Mouse (Mus musculus): ENCODE data around the gene H2-Q10. TPM values are rescaled to one million over a fixed set of nuclear protein-coding genes. Genes with fewer than 3 reads are reported as not detected.
"Not testable (repeated sequence)": the region's sequence is repeated elsewhere in the genome, so short reads cannot be mapped to it uniquely, and the experiment has no call there.

The H2-Q10 gene
- polyA plus RNA-seq, 1 experiment, result 2.0 TPM

DNA sequence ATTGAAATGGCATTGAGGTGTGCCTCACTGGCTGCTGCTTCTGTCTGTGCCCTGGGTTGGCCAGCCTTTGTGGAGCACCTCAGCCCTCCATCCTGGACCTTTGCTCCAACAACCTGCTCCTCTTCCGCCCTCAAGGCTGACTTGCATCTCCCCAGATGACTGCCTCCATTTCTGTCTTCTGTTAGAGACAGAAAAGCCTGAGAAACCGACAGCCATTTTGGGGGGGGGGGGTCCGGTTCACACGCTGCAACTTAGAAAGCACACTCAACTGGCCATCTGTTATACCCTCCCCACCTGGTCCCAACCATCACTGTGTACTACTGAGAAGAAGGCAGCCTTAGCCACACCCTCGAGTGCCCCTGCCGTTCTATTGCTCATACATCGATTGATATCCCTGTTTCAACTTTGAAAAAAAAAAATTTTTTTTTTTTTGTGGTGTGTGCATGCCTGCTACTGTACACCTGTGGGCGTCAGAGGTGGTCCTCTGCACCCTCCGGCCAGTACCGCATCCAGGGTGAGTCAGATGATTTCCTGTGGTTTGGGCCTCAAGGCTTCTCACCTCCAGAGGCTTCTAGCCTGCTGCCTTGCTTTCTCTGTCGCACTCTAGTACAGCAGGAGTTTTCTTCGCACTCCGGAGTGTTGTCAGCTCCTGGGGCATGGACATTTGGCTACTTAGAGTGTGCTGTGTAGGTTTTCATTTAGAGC, 37.8 kb downstream of the H2-Q10 start:
- TF ChIP-seq CTCF (IDR thresholded peaks at IDR 0.05; ENCODE audit: low read depth, low read length) (no peak), EP300 (IDR thresholded peaks at IDR 0.05; ENCODE audit: insufficient read depth, low read depth, low read length) (no peak), POLR2A (IDR thresholded peaks at IDR 0.05; ENCODE audit: insufficient read depth, low read length) (no peak)
- H3K4me3 ChIP-seq (ENCODE audit: low read depth, low read length), result peak overlapping the region; percentile 97
- H3K27ac ChIP-seq (ENCODE audit: insufficient read depth, low read length), result peak overlapping the region; percentile 74
- no peaks in the 10 kb centered on the region for H3K27me3 ChIP-seq (ENCODE audit: control insufficient read depth, insufficient read depth, low read length, poor library complexity, severe bottlenecking)
- peaks cover 23% of the 10 kb centered on the region for H3K36me3 ChIP-seq (ENCODE audit: control insufficient read depth, insufficient read depth, low read length, poor library complexity, severe bottlenecking)
- peak overlapping the region; percentile 75 for H3K9ac ChIP-seq (ENCODE audit: low read depth, poor library complexity, severe bottlenecking)
- H3K4me1 ChIP-seq (ENCODE audit: control insufficient read depth, insufficient read depth, low read length), result peaks cover 3% of the 10 kb centered on the region
- H3K9me3 ChIP-seq (replicated peaks; ENCODE audit: control insufficient read depth, insufficient read depth, low read length, poor library complexity, severe bottlenecking), result no peaks in the 10 kb centered on the region

- not testable (repeated sequence) for H3K27me3 ChIP-seq (ENCODE audit: control insufficient read depth, insufficient read depth, low read length, poor library complexity, severe bottlenecking); H3K4me1 ChIP-seq (ENCODE audit: control insufficient read depth, insufficient read depth, low read length); H3K9me3 ChIP-seq (replicated peaks; ENCODE audit: control insufficient read depth, insufficient read depth, low read length, poor library complexity, severe bottlenecking)
- peaks cover 28% of the 10 kb centered on the region for H3K36me3 ChIP-seq (ENCODE audit: control insufficient read depth, insufficient read depth, low read length, poor library complexity, severe bottlenecking)
- peak; percentile 12 for TF ChIP-seq CTCF (IDR thresholded peaks at IDR 0.05; ENCODE audit: low read depth, low read length)
- H3K4me3 ChIP-seq (ENCODE audit: low read depth, low read length), result peak overlapping the region; percentile 97
- peak overlapping the region; percentile 88 for H3K27ac ChIP-seq (ENCODE audit: insufficient read depth, low read length)
- peak overlapping the region; percentile 75 for H3K9ac ChIP-seq (ENCODE audit: low read depth, poor library complexity, severe bottlenecking)
Observed at GRCm38 (mm10) chr17:35508279-35508678, 38.4 kb downstream of the H2-Q10 start.

- no peaks in the 10 kb centered on the region for H3K9me3 ChIP-seq (replicated peaks; ENCODE audit: control insufficient read depth, insufficient read depth, low read length, poor library complexity, severe bottlenecking)
- no peaks in the 10 kb centered on the region for H3K4me1 ChIP-seq (ENCODE audit: control insufficient read depth, insufficient read depth, low read length)
- H3K27ac ChIP-seq (ENCODE audit: insufficient read depth, low read length), result peak overlapping the region; percentile 88
- no peaks in the 10 kb centered on the region for H3K27me3 ChIP-seq (ENCODE audit: control insufficient read depth, insufficient read depth, low read length, poor library complexity, severe bottlenecking)
- peak overlapping the region; percentile 53 for H3K4me3 ChIP-seq (ENCODE audit: low read depth, low read length)
- peak overlapping the region; percentile 46 for H3K9ac ChIP-seq (ENCODE audit: low read depth, poor library complexity, severe bottlenecking)
- H3K36me3 ChIP-seq (ENCODE audit: control insufficient read depth, insufficient read depth, low read length, poor library complexity, severe bottlenecking), result peaks cover 31% of the 10 kb centered on the region
- TF ChIP-seq CTCF (IDR thresholded peaks at IDR 0.05; ENCODE audit: low read depth, low read length) (peak; percentile 67), POLR2A (IDR thresholded peaks at IDR 0.05; ENCODE audit: insufficient read depth, low read length) (no peak), EP300 (IDR thresholded peaks at IDR 0.05; ENCODE audit: insufficient read depth, low read depth, low read length) (peak; percentile 93)
Observed at GRCm38 (mm10) chr17:35509284-35509683, 39.4 kb downstream of the H2-Q10 start.

GRCm38 (mm10) chr17:35512916-35513626, 43.2 kb downstream of the H2-Q10 start:
- peaks cover 31% of the 10 kb centered on the region for H3K36me3 ChIP-seq (ENCODE audit: control insufficient read depth, insufficient read depth, low read length, poor library complexity, severe bottlenecking)
- no peak for TF ChIP-seq EP300 (IDR thresholded peaks at IDR 0.05; ENCODE audit: insufficient read depth, low read depth, low read length)
- peak; percentile 24 for TF ChIP-seq CTCF (IDR thresholded peaks at IDR 0.05; ENCODE audit: low read depth, low read length)

GRCm38 (mm10) chr17:35513886-35514285, 44.0 kb downstream of the H2-Q10 start:
- no peaks in the 10 kb centered on the region for H3K27me3 ChIP-seq (ENCODE audit: control insufficient read depth, insufficient read depth, low read length, poor library complexity, severe bottlenecking)
- H3K4me1 ChIP-seq (ENCODE audit: control insufficient read depth, insufficient read depth, low read length), result no peaks in the 10 kb centered on the region
- TF ChIP-seq EP300 (IDR thresholded peaks at IDR 0.05; ENCODE audit: insufficient read depth, low read depth, low read length), result no peak
- no peak for TF ChIP-seq POLR2A (IDR thresholded peaks at IDR 0.05; ENCODE audit: insufficient read depth, low read length)
- TF ChIP-seq CTCF (IDR thresholded peaks at IDR 0.05; ENCODE audit: low read depth, low read length), result peak; percentile 70
- 0 out of 2 replicates have a peak overlapping the region, but pooled peaks have one; percentile 47 for H3K27ac ChIP-seq (ENCODE audit: insufficient read depth, low read length)
- H3K9me3 ChIP-seq (replicated peaks; ENCODE audit: control insufficient read depth, insufficient read depth, low read length, poor library complexity, severe bottlenecking), result no peaks in the 10 kb centered on the region
- no peak overlapping the region for H3K9ac ChIP-seq (ENCODE audit: low read depth, poor library complexity, severe bottlenecking)
- peaks cover 27% of the 10 kb centered on the region for H3K36me3 ChIP-seq (ENCODE audit: control insufficient read depth, insufficient read depth, low read length, poor library complexity, severe bottlenecking)
- no peak overlapping the region for H3K4me3 ChIP-seq (ENCODE audit: low read depth, low read length)

More at GRCm38 (mm10) chr17:35512916-35513626, 43.2 kb downstream of the H2-Q10 start:
- Histone ChIP-seq H3K9ac (ENCODE audit: low read depth, poor library complexity, severe bottlenecking) (no peak overlapping the region), H3K4me1 (ENCODE audit: control insufficient read depth, insufficient read depth, low read length) (no peaks in the 10 kb centered on the region), H3K27me3 (ENCODE audit: control insufficient read depth, insufficient read depth, low read length, poor library complexity, severe bottlenecking) (no peaks in the 10 kb centered on the region), H3K9me3 (replicated peaks; ENCODE audit: control insufficient read depth, insufficient read depth, low read length, poor library complexity, severe bottlenecking) (no peaks in the 10 kb centered on the region), H3K27ac (ENCODE audit: insufficient read depth, low read length) (peak overlapping the region; percentile 47), H3K4me3 (ENCODE audit: low read depth, low read length) (no peak overlapping the region)

GRCm38 (mm10) chr17:35514756-35515155, 44.9 kb downstream of the H2-Q10 start:
- no peaks in the 10 kb centered on the region for H3K9me3 ChIP-seq (replicated peaks; ENCODE audit: control insufficient read depth, insufficient read depth, low read length, poor library complexity, severe bottlenecking)
- peak overlapping the region; percentile 10; the same call in 1 of the 2 replicates for H3K9ac ChIP-seq (ENCODE audit: low read depth, poor library complexity, severe bottlenecking)
- peaks cover 26% of the 10 kb centered on the region for H3K36me3 ChIP-seq (ENCODE audit: control insufficient read depth, insufficient read depth, low read length, poor library complexity, severe bottlenecking)
- H3K4me1 ChIP-seq (ENCODE audit: control insufficient read depth, insufficient read depth, low read length), result no peaks in the 10 kb centered on the region
- no peak overlapping the region for H3K27ac ChIP-seq (ENCODE audit: insufficient read depth, low read length)
- no peak for TF ChIP-seq CTCF (IDR thresholded peaks at IDR 0.05; ENCODE audit: low read depth, low read length)
- TF ChIP-seq POLR2A (IDR thresholded peaks at IDR 0.05; ENCODE audit: insufficient read depth, low read length), result no peak
- TF ChIP-seq EP300 (IDR thresholded peaks at IDR 0.05; ENCODE audit: insufficient read depth, low read depth, low read length), result no peak
- H3K27me3 ChIP-seq (ENCODE audit: control insufficient read depth, insufficient read depth, low read length, poor library complexity, severe bottlenecking), result no peaks in the 10 kb centered on the region
- no peak overlapping the region for H3K4me3 ChIP-seq (ENCODE audit: low read depth, low read length)

All from ES-Bruce4 (cell line).